Mouse (Mus musculus) B cell, adult 2 months (primary cell): ENCODE results near the gene Rack1.
"Not testable (repeated sequence)": the region's sequence is repeated elsewhere in the genome, so short reads cannot be mapped to it uniquely, and the experiment has no call there.

Experiments used
- DNase-seq, 2 experiments: peaks; one replicate each; pipeline ENCODE4 v3.0.0; 2022

Gene Rack1

DNA sequence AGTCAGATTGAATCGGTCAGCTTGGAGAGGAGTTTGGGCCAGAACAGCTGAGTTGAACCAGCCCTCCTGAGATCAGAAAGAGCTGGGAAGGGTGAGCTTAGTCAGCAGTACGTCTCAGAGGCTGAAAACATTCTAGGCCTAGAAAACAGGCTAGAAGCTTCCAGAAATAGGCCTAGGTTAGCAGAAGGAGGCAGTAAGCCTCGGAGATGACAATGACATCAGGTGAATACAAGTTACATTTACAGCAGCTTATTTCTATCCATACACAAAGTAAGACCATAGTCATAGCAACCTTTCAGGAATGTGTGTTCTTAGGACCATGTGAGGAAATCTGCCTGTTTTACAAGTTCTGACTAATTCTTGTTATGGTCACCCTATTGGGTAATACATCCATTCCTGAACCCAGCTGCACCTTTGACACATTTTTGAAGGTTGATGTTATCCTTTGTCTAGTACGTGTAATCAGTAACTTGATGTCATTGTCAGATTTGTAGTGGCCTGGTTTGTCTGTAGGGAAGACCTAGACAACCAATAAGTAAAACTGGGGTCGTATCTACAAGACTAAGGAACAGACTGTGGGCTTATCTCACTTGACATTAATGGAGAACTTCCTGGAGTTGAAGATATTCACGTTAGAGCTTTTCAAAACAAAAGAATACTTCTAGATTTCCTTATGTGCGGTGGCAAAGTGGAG lies 19.6 kb downstream of the Rack1 start:
- DNase-seq, result no peak

DNA sequence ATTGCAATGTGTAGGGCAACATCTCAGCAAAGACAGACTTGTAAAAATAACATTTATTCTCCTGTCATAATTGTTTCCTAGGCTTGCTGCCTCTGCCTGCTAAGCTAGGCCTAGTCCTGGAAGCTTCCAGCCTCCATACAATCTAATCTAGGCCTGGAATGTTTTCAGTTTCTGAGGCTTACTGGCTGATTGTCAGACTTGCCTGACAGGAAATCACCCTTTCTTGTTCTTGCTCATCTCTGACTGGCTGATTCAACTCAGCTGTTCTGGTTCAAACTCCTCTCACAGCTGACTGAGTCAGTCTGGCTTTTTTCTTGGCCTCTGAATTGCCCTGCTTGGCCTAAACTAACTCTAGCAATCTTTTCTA lies 20.2 kb downstream of the Rack1 start:
- DNase-seq, result no peak

DNA sequence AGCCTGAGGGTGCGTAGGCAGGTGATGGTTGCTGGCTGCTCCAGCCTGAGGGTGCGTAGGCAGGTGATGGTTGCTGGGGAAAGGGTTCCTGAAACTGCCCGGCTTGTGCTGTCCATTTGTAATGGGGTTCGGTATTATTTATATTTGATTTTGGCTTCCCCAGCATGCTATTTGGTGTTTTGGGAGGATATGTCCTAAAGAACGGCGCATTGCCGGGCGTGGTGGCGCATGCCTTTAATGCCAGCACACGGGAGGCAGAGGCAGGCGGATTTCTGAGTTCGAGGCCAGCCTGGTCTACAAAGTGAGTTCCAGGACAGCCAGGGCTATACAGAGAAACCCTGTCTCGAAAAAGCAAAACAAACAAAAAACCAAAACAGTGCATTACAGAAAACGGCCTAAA lies 21.2 kb downstream of the Rack1 start:
- not testable (repeated sequence) for DNase-seq

DNA sequence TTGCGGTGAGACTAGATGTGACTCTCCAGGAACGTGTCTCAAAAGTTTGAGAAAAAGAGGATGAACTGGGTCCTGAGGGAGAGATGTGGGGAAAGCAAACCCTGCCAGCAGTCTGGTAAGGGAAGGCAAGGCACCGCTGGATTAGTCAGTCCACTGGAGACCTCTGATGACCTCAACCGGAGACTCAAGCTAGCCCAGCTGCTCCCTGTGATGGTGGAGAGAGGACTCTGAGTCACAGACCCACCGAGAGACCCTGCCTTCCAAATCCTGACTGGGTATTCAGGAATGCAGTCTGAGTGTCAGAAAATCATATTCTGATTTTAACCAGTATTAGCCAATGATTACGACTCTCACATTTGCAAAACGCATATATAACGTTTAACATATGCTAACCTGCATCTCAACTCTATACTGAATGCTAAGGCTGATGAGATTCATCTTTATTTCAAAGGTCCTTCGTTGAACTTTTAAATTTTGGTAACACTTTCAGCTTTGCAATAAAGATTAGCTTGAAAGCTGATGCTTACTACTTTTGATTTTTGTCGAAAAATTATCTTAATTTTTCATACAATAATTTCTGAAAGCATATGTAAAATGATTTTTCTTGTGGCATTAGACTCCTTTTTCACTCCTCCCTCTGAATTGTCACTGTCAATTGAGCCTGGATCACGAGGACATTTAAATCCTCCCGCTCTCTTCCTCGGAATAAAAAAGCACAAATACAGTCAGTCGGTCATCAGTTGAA lies 22.8 kb downstream of the Rack1 start:
- no peak for DNase-seq

DNA sequence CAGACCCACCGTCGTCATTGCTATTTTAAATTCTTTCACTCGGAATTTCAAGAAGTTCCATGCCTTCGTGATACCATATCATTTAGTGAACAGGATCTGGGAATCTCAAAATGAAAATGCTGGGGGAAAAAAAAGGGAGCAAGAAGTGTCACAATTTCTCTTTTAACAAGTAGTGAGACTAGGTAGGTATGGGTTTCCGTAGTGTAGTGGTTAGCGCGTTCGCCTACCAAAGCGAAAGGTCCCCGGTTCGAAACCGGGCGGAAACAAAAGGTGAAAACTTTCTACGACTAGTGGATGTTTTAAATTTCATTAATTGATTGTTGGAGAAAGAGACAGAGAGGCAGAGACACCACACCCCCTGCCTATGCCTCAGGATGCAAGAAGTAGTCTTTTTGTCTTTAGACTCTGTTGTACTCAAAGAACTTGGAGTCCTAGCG lies 23.4 kb downstream of the Rack1 start:
- DNase-seq, result peak; percentile 87 to 88

DNA sequence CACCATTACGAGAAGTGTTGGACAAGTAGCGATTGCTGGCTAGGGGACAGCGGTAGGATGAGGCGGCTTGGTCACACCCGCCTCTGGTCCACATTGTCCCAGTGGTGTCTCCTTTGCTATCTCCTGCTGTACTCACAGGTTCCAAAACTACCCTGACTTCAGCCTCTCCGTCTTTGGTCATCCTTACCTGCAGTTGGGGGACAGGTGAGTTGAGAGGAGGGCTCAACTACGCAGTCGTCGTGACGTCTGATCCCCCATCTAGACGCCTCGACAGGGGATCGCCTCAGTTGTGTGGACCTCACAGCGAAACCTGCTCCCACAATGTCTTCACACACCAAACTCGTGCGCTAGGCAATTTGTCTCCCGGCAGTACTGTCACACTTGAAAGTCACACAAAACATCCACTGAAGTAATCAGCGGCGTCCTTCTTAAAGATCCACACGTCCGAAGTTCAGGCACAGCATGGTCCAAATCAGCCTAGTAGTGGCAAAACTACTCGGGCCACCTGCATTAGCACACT lies 24.2 kb downstream of the Rack1 start:
- peak in 1 of 2 experiments; percentile 40 for DNase-seq

DNA sequence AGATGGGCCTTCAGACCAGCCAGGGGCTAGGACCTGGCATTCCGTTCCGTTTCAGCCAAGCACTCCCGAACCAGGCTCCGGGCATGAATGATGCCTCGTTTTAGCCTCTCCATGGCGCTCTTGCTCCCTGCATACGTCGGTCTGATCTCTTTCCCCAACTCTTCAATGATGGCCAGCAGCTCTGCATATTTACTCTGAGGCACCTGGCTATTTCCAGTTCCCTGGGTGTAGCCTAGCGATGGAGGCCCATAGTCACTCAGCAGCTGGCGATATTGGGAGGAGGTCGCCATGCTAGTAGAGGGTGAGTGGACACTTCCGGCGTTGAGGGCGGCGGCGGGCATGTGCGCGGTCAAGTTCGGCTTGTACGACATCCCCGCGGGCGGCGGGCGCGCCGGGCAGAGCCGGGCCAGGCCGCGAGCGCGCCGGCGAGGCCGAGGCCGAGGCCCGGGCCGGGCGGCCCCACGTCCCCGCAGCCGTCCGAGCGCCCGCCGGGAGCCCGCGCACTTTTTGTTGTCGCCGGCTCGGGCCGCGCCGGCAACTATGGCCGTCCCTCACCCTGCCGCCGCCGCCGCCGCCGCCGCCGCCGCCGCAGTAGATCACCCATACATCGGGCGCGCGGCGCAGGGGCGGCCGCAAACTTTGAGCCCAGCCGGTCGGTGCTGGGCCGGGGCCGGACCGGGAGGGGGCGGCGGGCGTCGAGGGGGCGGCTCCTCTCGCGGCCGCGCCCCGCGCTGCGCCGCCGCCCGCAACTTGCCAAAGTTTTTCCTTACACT lies 26.0 kb downstream of the Rack1 start, which contains the start of the genes Trim7 and Gm12184:
Trim7 (plus strand) TSS at position 162 of the 773 bp plus-strand sequence.
Gm12184 (minus strand) TSS at position 677 of the 773 bp plus-strand sequence.
- DNase-seq, result peak in 1 of 2 experiments; percentile 44

DNA sequence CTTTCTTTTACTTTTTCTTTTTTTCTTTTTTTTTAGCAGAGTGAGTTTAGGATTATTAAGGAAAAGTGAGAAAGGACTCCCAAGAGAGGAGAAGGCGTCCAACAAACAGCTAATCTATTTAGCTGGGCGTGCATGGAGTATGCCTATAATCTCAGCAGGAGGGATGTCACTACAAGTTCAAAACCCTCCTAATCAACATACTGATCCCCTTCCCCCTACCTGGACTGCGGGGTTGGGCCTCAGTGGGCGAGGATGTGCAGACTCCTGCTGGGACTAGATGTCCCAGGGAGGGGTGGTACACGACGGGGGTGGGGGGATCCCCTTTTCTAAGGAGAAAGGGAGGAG lies 26.6 kb downstream of the Rack1 start:
- DNase-seq, result no peak

DNA sequence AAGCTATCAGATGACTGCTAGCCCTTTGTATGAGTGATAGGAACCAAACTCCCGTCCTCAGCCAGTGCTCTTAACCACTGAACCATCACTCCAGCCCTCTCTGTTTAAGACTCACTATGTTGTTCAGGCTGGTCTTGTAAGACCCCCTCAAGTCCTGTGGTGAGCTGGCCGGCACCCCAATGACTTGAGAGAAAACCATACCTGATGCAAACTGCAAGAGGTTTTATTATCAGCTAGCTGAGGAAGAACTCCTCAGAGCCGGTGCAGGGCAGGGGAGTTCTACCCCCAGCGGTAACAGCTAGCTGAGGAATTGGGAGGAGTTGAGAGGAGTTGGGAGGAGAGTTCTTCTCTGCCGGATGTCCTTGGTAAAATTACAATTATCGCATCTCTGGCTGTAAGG lies 27.8 kb downstream of the Rack1 start:
- DNase-seq, result no peak

DNA sequence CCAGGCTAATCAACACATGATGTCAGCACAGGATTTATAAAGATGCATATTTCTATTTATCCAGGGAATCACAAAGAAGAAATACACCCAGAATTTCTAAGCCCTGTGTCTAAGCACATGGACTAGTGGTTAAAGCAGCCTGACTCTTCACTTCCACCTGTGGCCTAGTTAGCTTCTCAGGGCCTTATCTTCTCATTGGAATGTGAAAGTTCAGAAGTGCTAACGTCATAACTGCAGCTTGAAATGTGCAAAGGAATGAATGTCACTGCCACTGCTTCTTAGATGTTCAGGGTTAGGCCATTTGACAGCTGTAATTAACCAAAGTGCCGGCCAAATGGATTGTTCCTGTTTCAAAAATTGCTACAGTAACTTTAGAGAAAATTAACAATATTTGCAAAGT lies 30.1 kb downstream of the Rack1 start:
- DNase-seq, result no peak

DNA sequence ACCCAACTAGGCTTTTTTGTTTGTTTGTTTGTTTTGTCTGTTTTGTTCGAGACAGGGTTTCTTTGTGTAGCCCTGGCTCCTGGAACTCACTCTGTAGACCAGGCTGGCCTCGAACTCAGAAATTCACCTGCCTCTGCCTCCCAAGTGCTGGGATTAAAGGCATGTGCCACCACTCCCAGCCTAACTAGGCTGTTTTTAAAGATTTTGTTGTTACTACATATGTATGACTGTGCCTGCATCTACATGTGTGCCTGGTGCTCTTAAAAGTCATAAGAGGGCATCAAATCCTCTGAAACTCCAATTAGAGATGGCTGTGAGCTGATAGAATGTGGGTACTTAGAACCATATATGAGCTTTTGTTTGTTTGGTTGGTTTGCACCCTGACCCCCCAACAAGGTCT lies 31.1 kb downstream of the Rack1 start:
- no peak for DNase-seq

DNA sequence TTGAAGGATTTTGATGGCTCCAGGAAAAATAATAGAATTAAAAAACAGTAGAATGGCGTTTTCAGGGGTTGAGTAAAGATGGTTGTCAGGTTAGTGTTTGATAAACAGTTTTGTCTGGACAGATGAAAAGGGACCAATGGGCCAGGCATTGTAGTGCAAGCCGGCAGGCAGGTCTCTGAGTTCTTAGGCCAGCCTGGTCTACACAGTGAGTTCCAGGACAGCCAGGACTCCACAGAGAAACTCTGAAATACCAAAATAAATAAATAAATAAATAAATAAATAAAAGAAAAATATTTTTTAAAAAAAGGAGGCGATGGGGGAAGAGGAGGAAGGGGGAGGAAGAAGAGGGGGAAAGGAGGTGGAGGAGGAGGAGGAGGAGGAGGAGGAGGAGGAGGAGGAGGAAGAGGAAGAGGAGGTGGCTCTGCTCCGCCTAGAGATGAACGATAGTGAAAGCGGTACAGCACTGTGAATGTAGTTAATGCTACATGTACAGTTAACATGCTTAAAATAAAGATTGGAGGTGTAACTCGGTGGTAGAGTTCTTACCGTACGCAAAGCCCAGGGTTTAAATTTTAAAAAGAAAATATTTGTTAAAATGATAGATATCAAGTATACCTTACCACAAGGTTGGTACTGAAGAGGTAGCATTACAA lies 33.1 kb downstream of the Rack1 start:
- no peak for DNase-seq

DNA sequence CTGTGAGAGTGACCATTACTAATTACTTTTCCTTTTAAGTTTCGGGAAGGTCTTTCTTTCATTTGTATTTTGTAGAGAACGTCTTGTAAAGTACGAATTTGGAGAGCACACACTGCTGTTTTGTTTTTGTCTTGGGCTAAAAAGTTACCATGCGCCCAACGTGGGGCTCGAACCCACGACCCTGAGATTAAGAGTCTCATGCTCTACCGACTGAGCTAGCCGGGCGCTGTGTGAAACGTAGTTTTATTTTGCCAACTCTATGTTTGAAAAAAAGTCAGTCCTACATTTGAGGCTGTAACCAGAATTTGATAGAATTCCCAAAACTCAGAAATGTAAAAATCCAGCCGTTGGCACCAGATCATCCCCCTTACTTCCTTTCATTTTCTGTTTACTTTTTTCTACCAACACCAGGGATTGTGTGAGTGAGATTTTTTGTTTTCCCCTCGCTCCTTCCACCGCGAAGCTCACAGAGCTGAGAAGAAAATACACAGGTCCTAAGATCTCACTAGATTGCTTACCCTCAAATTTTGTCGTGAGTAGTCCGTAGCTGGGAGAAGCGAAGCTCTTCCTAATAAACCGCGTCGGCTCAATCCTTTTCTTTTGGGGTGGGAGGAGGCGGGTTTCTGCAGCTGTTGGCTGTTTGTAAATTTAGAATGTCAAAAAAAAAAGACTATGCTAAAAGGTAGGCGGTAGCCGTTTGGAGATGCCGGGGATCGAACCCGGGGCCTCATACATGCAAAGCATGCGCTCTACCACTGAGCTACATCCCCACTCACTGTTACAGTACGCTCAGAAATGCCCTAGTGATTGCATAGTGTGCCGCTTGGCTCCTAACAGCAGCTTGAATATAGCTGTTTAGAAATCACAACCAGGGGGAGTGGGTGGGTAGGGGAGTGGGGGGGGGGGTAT lies 33.9 kb downstream of the Rack1 start:
- peak; percentile 96 to 97 for DNase-seq

DNA sequence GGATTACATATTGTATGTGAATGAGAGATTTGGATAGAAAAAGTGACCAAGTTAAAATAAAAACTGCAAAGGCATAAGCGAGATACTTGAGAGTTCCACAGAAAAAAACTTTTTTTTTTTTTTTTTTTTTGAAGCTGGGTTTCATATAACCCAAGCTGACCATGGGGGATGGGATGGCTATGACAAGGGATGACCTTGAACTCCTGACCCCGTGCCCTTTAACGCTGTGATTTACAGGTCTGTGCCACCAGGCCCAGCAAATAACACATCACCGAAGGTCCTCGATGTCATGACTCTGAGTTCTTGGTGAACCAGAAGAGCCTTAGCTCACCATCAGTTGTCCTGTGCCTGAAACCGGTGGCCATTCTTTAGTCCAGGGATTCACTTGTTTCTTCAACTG lies 35.8 kb downstream of the Rack1 start:
- DNase-seq, result no peak

DNA sequence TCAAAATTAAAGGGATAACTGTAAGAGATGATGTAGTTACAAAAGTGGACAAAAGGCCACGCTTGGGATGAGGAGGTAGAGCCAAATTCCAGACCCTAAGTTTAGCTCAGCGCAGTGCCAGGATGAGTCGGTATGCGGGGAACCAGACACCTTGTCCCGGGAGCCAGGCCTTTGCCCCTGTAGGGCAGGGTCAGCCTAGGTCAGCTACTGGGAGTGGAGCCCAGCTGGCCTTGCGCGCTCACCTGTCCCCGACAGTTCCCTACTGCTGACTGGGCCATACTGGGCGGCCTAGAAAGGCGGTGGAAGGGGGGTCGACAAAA lies 36.8 kb downstream of the Rack1 start:
- DNase-seq, result no peak

DNA sequence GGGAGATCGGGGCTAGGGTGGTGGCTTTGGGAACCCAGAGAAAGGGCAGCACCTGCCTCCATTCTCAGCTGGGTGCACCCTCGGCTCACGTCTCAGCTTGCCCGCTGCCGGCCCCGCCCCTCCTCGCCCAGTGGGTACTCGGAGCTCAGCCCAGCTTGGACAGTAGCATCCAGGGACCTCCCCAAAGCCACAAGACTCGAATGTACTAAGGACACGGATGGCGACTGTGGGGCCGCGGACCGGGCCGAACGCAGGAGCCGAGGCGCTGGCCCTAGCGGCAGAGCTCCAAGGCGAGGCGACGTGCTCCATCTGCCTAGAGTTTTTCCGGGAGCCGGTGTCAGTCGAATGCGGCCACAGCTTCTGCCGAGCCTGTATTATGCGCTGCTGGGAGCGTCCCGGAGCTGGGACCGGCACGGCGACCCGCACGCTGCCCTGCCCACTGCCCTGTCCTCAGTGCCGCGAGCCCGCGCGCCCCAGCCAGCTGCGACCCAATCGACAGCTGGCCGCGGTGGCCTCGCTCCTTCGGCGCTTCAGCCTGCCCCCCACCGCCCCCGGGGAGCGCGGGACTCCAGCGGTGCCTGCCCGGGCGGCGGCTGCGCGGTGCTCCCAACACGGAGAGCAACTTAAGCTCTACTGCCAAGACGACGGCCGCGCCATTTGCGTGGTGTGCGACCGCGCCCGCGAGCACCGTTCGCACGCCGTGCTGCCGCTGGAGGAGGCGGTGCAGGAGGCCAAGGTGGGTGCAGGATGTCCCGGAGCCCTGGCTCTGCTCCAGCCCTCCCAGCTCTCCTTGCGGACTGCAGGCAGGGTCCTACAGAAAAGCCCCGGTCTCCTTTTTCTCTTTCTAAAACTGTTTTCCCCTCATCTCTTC lies 37.4 kb downstream of the Rack1 start:
- DNase-seq, result peak; percentile 81 to 83

DNA sequence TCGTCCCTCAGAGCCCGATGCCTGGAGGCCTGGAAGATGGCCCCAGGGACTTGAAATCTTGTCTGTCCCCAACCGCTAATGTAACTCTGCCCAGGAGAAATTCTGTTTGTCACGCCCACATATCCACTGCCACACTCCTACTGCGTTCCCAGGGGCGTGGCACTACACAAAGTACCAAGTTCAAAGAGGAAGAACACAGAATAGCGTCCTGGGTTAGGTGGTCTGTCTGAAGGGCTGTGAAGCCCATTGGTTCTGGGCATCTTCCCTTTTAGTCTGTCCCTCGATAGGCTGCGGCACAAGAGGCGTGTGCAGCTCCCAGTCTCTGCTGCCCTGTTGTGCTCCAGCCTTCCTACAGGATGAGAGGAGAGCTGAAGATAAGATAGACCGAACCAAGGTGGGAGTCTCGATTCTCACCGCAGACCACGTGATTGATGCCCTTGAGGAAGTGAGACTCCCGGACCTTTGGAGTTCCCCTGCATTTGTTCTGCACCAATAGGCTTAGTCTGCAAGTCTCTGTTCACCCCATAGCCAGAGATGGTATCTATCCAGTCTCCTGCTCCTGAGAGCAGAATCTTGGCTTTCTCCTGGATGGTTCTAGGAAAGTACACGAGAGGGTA lies 38.2 kb downstream of the Rack1 start:
- peak; percentile 85 to 88 for DNase-seq

DNA sequence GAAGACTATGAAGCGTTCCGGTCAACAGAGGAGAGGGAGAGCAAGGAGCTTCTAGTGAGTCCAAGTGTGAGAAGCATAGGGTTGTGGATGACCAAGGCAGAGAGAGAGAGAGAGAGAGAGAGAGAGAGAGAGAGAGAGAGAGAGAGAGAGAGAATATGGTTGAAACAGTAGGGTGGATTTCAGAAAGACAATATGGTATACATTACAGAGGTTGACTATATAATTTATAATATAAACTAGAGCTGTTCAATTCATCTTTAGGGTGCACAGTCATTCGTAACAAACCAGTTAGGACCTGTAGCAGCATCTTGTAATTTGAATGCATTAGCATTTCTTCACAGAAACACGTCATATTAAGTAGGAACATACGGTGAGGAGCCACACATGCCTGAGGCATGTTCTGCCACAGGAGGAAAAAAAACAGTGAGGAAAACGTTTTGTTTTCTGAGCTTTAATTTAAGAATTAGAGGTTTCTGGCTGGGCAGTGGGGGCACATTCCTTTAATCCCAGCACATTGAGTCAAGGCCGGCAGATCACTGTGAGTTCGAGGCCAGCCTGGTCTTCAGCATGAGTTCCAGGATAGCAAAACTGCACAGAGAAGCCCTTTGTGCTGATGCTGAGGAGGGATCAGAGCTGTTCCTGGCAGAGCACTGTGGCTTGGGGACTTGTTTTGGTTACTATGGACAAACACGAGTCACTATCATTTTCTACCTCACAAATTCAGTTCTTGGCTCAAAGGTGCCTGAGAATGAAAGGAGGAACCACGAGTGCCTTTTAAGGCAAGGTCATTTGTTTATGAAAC lies 38.9 kb downstream of the Rack1 start:
- peak; percentile 39 to 46 for DNase-seq

DNA sequence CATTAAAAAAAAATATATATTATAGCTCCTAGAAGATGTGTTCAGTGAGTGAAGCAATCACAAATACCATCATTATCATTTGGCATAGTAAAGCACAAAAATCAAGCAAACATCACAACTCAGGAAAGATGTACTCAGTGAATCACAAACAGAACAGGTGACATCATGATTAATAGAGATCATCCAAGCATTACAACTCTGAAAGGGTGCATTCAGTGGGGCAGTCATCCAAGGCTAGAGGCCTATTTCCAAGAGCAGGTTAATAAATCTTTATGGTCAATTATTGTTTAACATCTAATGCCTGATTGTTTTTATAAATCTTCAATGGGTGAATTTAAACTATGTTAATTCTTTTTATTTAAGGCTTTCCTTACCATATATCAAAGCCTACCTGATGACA lies 40.7 kb downstream of the Rack1 start:
- no peak for DNase-seq

DNA sequence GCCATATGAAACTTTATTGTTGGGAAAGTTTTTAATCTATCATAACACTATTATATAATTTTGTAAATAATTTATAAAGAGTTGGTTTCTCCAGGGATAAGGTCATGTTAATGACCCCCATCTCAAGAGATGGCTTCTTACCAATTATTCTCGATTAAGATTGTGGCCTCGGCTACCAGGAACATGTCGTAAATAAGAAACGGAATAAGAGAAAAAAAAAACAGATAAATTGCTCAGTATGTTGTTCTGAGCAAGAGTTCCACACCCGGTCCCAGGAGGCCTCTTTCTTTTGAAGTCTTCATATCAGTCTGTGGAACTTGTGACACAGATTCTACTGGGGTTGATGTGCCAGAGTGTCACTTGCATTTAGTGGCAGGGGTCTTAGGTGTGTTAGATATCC lies 41.1 kb downstream of the Rack1 start:
- peak; percentile 38 to 50 for DNase-seq
